In genomic region chr6:92016738-92017137, GRCm38 (mm10) we compare ENCODE assay signal across 27 mouse cellular contexts. TPM values are rescaled to one million over a fixed set of nuclear protein-coding genes. Genes with fewer than 3 reads are reported as not detected.
DNase-seq lines count a peak whose midpoint lies in the region; ATAC-seq and TF ChIP-seq lines count a peak whose summit lies in the region.
"Had no signal": no experiment of that assay in that cellular context is flagged by ENCODE, and none has a peak within 500 bp of the region (broad histone marks: within the 10 kb centered on the region; RNA-seq: fewer than 3 reads in every experiment).

No protein-coding gene starts in this region.

- H3K27ac ChIP-seq in forebrain, embryonic 13.5 days: no peak overlapping the region
- H3K27ac ChIP-seq in forebrain, postnatal 0 days (ENCODE audit: low read depth, low read length): no peak overlapping the region
- no peak overlapping the region for H3K27ac ChIP-seq in hindbrain, embryonic 15.5 days (replicated peaks)
- H3K27ac ChIP-seq in hindbrain, embryonic 11.5 days (ENCODE audit: low read depth, low read length): no peak overlapping the region
- no peak overlapping the region for H3K27ac ChIP-seq in forebrain, embryonic 15.5 days (replicated peaks)
- H3K27ac ChIP-seq: hindbrain, embryonic 13.5 days; intestine, embryonic 15.5 days; limb, embryonic 10.5 days; limb, embryonic 15.5 days; liver, embryonic 13.5 days; midbrain, embryonic 12.5 days; stomach, embryonic 15.5 days had no signal

- peaks cover 17% of the 10 kb centered on the region for H3K4me1 ChIP-seq in forebrain, embryonic 13.5 days
- no peaks in the 10 kb centered on the region; the same call in 1 of the 2 replicates for H3K4me1 ChIP-seq in forebrain, postnatal 0 days (ENCODE audit: insufficient read depth)
- peaks cover 5% of the 10 kb centered on the region; the same call in 1 of the 2 replicates for H3K4me1 ChIP-seq in hindbrain, embryonic 15.5 days (replicated peaks)
- H3K4me1 ChIP-seq in hindbrain, embryonic 11.5 days (replicated peaks; ENCODE audit: control insufficient read depth, insufficient read depth, low read length): no peaks in the 10 kb centered on the region
- H3K4me1 ChIP-seq in forebrain, embryonic 15.5 days: peaks cover 12% of the 10 kb centered on the region
- H3K4me1 ChIP-seq: intestine, embryonic 15.5 days; midbrain, embryonic 12.5 days; stomach, embryonic 15.5 days had no signal

- no peaks in the 10 kb centered on the region for H3K27me3 ChIP-seq in forebrain, embryonic 13.5 days
- no peaks in the 10 kb centered on the region for H3K27me3 ChIP-seq in forebrain, postnatal 0 days (ENCODE audit: insufficient read depth, low read length)
- H3K27me3 ChIP-seq in hindbrain, embryonic 15.5 days: no peaks in the 10 kb centered on the region
- H3K27me3 ChIP-seq in hindbrain, embryonic 11.5 days (ENCODE audit: control insufficient read depth, insufficient read depth, low read length): no peaks in the 10 kb centered on the region
- no peaks in the 10 kb centered on the region for H3K27me3 ChIP-seq in forebrain, embryonic 15.5 days
- H3K27me3 ChIP-seq: hindbrain, embryonic 13.5 days; intestine, embryonic 15.5 days; limb, embryonic 15.5 days; liver, embryonic 13.5 days; midbrain, embryonic 12.5 days; stomach, embryonic 15.5 days had no signal

- ATAC-seq in forebrain, embryonic 13.5 days: peak; percentile 36; the same call in 1 of the 2 replicates
- ATAC-seq in forebrain, postnatal 0 days: no peak
- peak; percentile 31; the same call in 1 of the 2 replicates for ATAC-seq in hindbrain, embryonic 15.5 days (ENCODE audit: low FRiP score, low read depth)
- no peak for ATAC-seq in hindbrain, embryonic 11.5 days (ENCODE audit: low FRiP score)
- 0 out of 2 replicates have a peak, but pooled peaks have one; percentile 41 for ATAC-seq in forebrain, embryonic 15.5 days (replicated peaks)
- ATAC-seq: intestine, embryonic 15.5 days; lung, postnatal 0 days had no signal

- H3K4me3 ChIP-seq in forebrain, embryonic 13.5 days: no peak overlapping the region
- H3K4me3 ChIP-seq in forebrain, postnatal 0 days (ENCODE audit: low read depth, low read length): no peak overlapping the region
- H3K4me3 ChIP-seq in hindbrain, embryonic 15.5 days: no peak overlapping the region
- no peak overlapping the region for H3K4me3 ChIP-seq in hindbrain, embryonic 11.5 days (ENCODE audit: low read depth, low read length)
- no peak overlapping the region for H3K4me3 ChIP-seq in forebrain, embryonic 15.5 days
- H3K4me3 ChIP-seq: hindbrain, embryonic 13.5 days; intestine, embryonic 15.5 days; limb, embryonic 10.5 days; limb, embryonic 15.5 days; liver, embryonic 13.5 days; megakaryocyte, embryonic 14.5 days; midbrain, embryonic 12.5 days; stomach, embryonic 15.5 days had no signal

- no peaks in the 10 kb centered on the region for H3K9me3 ChIP-seq in forebrain, embryonic 13.5 days (replicated peaks)
- no peaks in the 10 kb centered on the region for H3K9me3 ChIP-seq in forebrain, postnatal 0 days (ENCODE audit: low read length)
- no peaks in the 10 kb centered on the region for H3K9me3 ChIP-seq in hindbrain, embryonic 15.5 days
- H3K9me3 ChIP-seq in hindbrain, embryonic 11.5 days (ENCODE audit: control insufficient read depth, low read length): no peaks in the 10 kb centered on the region
- H3K9me3 ChIP-seq in forebrain, embryonic 15.5 days: no peaks in the 10 kb centered on the region
- H3K9me3 ChIP-seq: hindbrain, embryonic 13.5 days; intestine, embryonic 15.5 days; limb, embryonic 10.5 days; limb, embryonic 15.5 days; liver, embryonic 13.5 days; megakaryocyte, embryonic 14.5 days; midbrain, embryonic 12.5 days; stomach, embryonic 15.5 days had no signal

- 0 out of 2 replicates have a peak overlapping the region, but pooled peaks have one; percentile 9 for H3K9ac ChIP-seq in forebrain, embryonic 13.5 days
- no peak overlapping the region for H3K9ac ChIP-seq in forebrain, postnatal 0 days
- no peak overlapping the region for H3K9ac ChIP-seq in hindbrain, embryonic 15.5 days
- H3K9ac ChIP-seq in hindbrain, embryonic 11.5 days (ENCODE audit: low read depth, low read length): no peak overlapping the region
- no peak overlapping the region for H3K9ac ChIP-seq in forebrain, embryonic 15.5 days (replicated peaks)
- H3K9ac ChIP-seq: hindbrain, embryonic 13.5 days; intestine, embryonic 15.5 days; limb, embryonic 15.5 days; liver, embryonic 13.5 days; midbrain, embryonic 12.5 days; stomach, embryonic 15.5 days had no signal

- no peak overlapping the region for H3K4me2 ChIP-seq in forebrain, embryonic 13.5 days
- no peak overlapping the region for H3K4me2 ChIP-seq in forebrain, postnatal 0 days (ENCODE audit: low read depth)
- H3K4me2 ChIP-seq in hindbrain, embryonic 15.5 days: no peak overlapping the region
- H3K4me2 ChIP-seq in hindbrain, embryonic 11.5 days (replicated peaks; ENCODE audit: low read depth, low read length): no peak overlapping the region
- H3K4me2 ChIP-seq in forebrain, embryonic 15.5 days (replicated peaks): no peak overlapping the region
- H3K4me2 ChIP-seq: hindbrain, embryonic 13.5 days; intestine, embryonic 15.5 days; limb, embryonic 15.5 days; liver, embryonic 13.5 days; midbrain, embryonic 12.5 days; stomach, embryonic 15.5 days had no signal

- 77% methylated on average over 6 of the region's 6 CpGs for WGBS in forebrain, embryonic 13.5 days
- WGBS in forebrain, postnatal 0 days: 58% methylated on average over 6 of the region's 6 CpGs
- 75% methylated on average over 6 of the region's 6 CpGs for WGBS in hindbrain, embryonic 15.5 days
- WGBS in hindbrain, embryonic 11.5 days: 83% methylated on average over 6 of the region's 6 CpGs
- WGBS in forebrain, embryonic 15.5 days: 67% methylated on average over 6 of the region's 6 CpGs

- H3K36me3 ChIP-seq in forebrain, embryonic 13.5 days (ENCODE audit: poor library complexity, severe bottlenecking): no peaks in the 10 kb centered on the region
- no peaks in the 10 kb centered on the region for H3K36me3 ChIP-seq in forebrain, postnatal 0 days (ENCODE audit: insufficient read depth)
- no peaks in the 10 kb centered on the region for H3K36me3 ChIP-seq in hindbrain, embryonic 15.5 days
- no peaks in the 10 kb centered on the region for H3K36me3 ChIP-seq in hindbrain, embryonic 11.5 days (ENCODE audit: control insufficient read depth, insufficient read depth, low read length)
- H3K36me3 ChIP-seq in forebrain, embryonic 15.5 days: no peaks in the 10 kb centered on the region
- H3K36me3 ChIP-seq: hindbrain, embryonic 13.5 days; intestine, embryonic 15.5 days; limb, embryonic 10.5 days; limb, embryonic 15.5 days; liver, embryonic 13.5 days; midbrain, embryonic 12.5 days; stomach, embryonic 15.5 days had no signal

- TF ChIP-seq CTCF in forebrain, postnatal 0 days (IDR thresholded peaks at IDR 0.05; ENCODE audit: low read depth): no peak

- no peak for DNase-seq in forebrain, postnatal 0 days
- DNase-seq in hindbrain, embryonic 11.5 days (ENCODE audit: low spot score): no peak
- peak; percentile 17 for DNase-seq in NIH3T3 (ENCODE audit: low read depth)
- DNase-seq in retina, postnatal 1 day: no peak
- DNase-seq: adrenal gland, postnatal 10 days; B cell, adult 2 months; cerebellum, adult 11 months; heart, postnatal 14 days; kidney, adult 2 months; kidney, postnatal 36 days; liver, embryonic 13.5 days; lung, adult 18-20 months; lung, postnatal 4 days; right cerebral cortex, postnatal 25 days; thymus, postnatal 14 days had no signal

RNA-seq across cellular contexts. Expression of gene Fgd5, which starts 38.1 kb away (rescaled TPM):
- 5.2 and 6.0 TPM in 2 replicates for polyA plus RNA-seq in forebrain, embryonic 13.5 days (2015; fragmentation: Nextera tagmentation; extraction: Ambion mirVana)
- 9.3 and 13.0 TPM in 2 replicates for total RNA-seq in forebrain, postnatal 0 days (2014; rRNA removed)
- polyA plus RNA-seq in forebrain, postnatal 0 days (2015; fragmentation: Nextera tagmentation; extraction: Ambion mirVana): 4.0 and 6.7 TPM in 2 replicates
- 15.3 and 16.0 TPM in 2 replicates for polyA plus RNA-seq in hindbrain, embryonic 15.5 days (2015; fragmentation: Nextera tagmentation; extraction: Ambion mirVana)
- polyA plus RNA-seq in hindbrain, embryonic 11.5 days (2014; fragmentation: Nextera tagmentation; extraction: Ambion mirVana): 5.8 and 6.5 TPM in 2 replicates
- 6.9 and 7.1 TPM in 2 replicates for polyA plus RNA-seq in forebrain, embryonic 15.5 days (2015; fragmentation: Nextera tagmentation; extraction: Ambion mirVana)
- total RNA-seq: monocyte, adult 5-6 weeks had no signal

Comparison
In these comparisons a context has a peak if more than half of its experiments do, and no peak if none do; other contexts are left out.
1. ATAC-seq: peak in forebrain, embryonic 13.5 days (single experiment), hindbrain, embryonic 15.5 days (single experiment) and forebrain, embryonic 15.5 days (single experiment); none in forebrain, postnatal 0 days (single experiment) and hindbrain, embryonic 11.5 days (single experiment).